Mouse (Mus musculus) megakaryocyte, embryonic 14.5 days (primary cell): ENCODE data around the gene Mettl4.

Source experiments
- FLI1 ChIP-seq: IDR thresholded peaks from 2 replicates; pipeline ENCODE4 v1.6.1; 2012; ENCODE audit warnings: low read length, inconsistent platforms, mixed read lengths
- GATA1 ChIP-seq: IDR thresholded peaks from 3 replicates; pipeline ENCODE4 v1.6.1; 2012; ENCODE audit warnings: mixed read lengths, low read length, inconsistent platforms, borderline replicate concordance

- no peak for TF ChIP-seq GATA1
- TF ChIP-seq FLI1, result no peak
These were observed 414 bp upstream of the Mettl4 start for GRCm38 (mm10) chr17:94750136-94750729.
